Mouse (Mus musculus): ENCODE data around the gene Gm10271.

Gene Gm10271

GRCm38 (mm10) chr10:116978841-116979240, 6.4 kb upstream of the Gm10271 start:
- DNase-seq (ENCODE audit: inconsistent ontology term) = no peak

- DNase-seq (ENCODE audit: inconsistent ontology term) = no peak
These were observed 5.4 kb upstream of the Gm10271 start for GRCm38 (mm10) chr10:116977858-116978257.

GRCm38 (mm10) chr10:116977455-116977854, 5.0 kb upstream of the Gm10271 start:
- DNase-seq (ENCODE audit: inconsistent ontology term) = no peak

GRCm38 (mm10) chr10:116968741-116969140, 3.7 kb downstream of the Gm10271 start:
- no peak for DNase-seq (ENCODE audit: inconsistent ontology term)

DNA sequence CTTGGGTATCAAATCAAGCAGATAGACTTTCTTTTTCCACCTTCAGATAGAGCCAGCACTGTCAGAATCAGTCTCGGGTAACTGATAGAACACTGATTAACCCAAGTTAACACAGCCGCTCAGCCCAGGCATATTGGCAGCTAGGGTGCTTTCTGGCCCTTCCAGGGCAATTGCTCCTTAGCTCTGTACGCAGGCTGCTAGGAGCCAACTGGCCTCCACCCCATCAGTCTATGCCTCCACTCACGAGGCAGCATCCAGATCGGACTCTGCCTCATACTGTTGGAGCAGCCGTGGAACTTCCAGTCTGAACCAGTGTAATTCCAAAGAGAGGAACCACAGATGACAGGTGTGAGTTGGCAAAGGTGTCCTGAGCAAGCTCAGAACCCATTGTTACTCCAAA, 6.3 kb downstream of the Gm10271 start:
- DNase-seq (ENCODE audit: inconsistent ontology term) = no peak

DNA sequence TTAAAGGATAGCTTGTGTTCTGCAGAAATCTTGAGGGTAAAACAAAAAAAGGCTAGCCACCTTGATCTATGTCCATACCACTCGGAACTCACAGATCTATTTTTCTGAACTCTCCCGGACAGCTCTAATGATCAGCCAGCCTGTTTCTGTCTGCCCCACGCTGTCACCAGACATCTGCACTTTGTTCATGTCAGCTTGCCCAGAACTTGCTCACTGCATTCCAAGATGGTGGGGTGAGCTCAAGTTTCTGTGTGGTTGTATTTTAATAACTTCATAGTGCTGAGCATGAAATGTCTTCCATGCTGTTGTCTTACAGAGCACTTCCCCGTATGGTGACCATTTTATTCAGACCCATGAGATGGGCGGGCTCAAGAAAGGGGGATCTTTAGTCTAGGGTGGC, 7.1 kb downstream of the Gm10271 start:
- DNase-seq (ENCODE audit: inconsistent ontology term) = no peak

GRCm38 (mm10) chr10:116964571-116964970, 7.8 kb downstream of the Gm10271 start:
- no peak for DNase-seq (ENCODE audit: inconsistent ontology term)

DNA sequence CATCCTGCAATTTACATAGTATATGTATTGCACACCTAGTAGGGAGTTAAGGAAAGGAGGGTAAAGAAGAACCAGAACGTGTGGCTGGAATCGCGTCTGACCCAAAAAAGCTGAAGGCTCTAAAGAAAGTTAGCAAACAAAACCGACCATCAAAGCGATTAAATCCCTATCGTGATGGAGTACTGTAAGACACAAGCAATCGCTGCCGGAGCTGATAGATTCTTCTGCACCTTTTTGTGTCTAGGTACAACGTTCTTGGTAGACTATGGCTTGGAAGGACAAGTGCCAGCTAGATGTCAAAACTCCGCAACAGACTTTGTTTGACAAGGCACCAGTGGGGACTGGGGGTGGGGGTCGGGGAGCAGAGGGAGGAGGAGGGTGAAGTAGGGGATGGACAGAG, 8.3 kb downstream of the Gm10271 start:
- no peak for DNase-seq (ENCODE audit: inconsistent ontology term)

- DNase-seq (ENCODE audit: inconsistent ontology term) = no peak
These were observed 9.6 kb downstream of the Gm10271 start for GRCm38 (mm10) chr10:116962803-116963202.

DNA sequence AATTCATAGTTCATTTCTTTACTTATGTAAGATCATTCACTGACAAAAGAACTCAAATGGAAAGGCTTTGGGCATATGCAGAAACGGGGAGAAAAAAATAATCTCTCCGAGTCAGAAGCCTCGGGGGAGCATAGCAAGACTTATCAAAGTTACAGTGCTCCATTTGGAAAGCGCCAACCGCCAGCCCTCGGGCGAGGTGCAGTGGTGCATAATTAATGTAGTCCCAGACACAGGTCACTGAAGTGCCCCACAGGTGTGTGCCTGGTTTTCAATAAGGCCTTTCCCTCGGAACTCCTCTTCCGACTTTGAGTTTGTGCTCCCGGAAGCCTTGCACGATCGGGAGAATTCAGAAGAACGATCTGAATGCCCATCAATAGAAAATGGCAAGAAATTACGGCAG, 10.3 kb downstream of the Gm10271 start:
- DNase-seq (ENCODE audit: inconsistent ontology term) = no peak

DNA sequence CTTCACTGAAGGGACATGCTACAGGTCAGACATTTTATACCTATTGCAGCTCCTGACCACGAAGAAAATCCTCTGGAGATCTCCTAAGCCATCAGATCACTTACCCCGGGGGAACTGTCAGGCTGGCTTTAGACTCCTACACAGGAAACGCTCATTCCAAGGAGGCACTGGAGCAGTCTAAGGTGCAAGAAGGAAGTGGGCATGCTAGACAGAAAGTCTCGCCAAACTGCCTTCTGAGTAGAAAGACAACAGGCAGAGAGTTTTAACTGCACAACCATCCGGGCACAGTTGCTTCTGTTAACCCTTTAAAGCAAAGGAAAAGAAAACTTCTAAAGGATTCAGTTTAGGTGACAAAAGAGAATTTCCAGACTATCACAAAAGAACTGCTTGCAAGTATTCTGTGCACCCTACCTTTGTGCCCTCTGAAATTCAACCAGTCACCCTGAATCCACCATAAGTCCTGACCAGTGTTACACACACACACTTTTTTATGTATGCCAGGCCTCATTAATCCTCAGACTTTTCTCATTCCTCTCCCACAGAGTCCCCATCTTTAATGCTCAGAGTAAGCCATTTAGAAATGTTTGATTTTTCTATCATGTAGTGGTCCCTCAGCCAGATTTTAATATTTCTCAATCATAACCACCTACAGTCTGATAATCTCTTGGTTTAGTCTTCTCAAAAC, 14.4 kb downstream of the Gm10271 start:
- DNase-seq (ENCODE audit: inconsistent ontology term) = no peak

DNA sequence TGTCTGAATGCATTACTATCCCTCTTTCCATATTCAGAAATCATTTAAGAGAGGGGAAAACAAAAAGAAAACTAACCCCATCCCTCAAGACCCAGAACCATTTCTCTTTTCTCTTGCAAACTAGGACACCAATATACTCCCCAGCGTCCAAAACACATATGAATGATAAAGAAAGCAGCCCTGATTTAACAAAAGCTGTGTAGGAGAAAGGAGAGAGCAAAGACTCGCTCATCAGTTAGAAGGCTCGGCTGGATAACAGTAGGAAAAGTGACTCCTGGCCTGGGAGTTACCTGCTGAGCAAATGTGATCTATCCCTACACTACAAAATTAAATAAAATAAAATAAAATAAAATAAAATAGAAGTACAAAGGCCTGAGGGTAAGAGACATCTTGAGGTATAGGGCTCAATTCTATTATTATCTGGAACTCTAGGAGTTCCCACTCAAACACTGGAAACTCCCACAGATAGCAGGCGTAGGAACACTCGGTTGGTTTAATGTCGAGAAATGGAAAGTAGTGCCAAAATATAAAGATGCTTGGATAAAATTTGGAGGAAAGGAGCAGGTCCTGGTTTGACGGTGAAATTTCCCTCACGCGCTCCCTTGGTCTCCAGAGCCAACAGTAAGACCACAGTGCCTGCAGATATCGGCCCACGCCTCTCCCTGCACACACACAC, 15.8 kb downstream of the Gm10271 start:
- DNase-seq (ENCODE audit: inconsistent ontology term) = no peak

GRCm38 (mm10) chr10:116955191-116955590, 17.2 kb downstream of the Gm10271 start:
- peak; percentile 33 for DNase-seq (ENCODE audit: inconsistent ontology term)

GRCm38 (mm10) chr10:116950886-116951285, 21.5 kb downstream of the Gm10271 start:
- DNase-seq (ENCODE audit: inconsistent ontology term) = peak; percentile 66

GRCm38 (mm10) chr10:116950009-116950769, 22.2 kb downstream of the Gm10271 start, which contains the start of gene Rab3ip:
Rab3ip (minus strand) TSS chr10:116950769.
- DNase-seq (ENCODE audit: inconsistent ontology term) = peak; percentile 94

DNA sequence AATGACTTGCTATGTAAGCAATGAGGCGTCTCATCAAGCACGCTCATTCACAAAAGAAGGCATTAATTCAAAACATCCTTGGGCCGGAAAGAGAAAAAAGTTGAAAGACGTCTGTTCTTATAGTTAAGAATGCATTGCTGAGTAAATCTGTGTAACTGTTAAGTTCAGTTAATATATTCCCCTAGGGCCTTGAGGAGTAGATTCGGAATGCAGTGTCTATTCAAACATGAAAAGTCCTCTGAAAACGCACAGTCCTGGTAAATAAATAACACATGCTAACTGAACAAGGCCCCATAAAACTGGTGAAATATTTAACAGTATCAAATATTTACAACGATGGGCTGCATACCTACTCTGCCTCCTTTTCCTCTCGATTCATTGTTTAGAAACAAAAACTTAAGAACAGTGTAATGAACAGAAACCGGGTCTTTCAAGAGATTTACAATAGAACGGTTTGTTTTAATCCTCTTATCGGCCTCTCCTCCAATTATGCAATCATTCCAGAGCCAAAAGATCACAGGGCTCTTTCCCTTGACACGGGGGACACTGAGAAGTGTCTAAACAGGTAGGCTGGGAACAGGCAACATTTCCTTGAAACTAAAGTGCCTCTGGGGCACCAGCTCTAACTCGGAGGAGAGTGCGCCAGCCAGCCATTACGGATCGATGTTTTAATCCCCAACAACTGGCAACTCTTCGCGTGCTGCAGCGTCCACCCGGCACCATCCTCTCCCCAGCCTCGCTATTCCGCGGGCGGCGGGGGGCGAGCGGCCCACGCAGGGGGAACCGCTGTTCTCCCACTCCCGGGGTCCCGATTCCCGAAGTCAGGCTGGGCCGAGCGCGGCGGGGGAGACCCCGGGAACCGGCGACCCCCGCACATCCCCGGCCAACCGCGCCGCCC, 23.0 kb downstream of the Gm10271 start:
- peak; percentile 56 for DNase-seq (ENCODE audit: inconsistent ontology term)

GRCm38 (mm10) chr10:116948414-116948813, 24.0 kb downstream of the Gm10271 start:
- DNase-seq (ENCODE audit: inconsistent ontology term) = no peak

DNA sequence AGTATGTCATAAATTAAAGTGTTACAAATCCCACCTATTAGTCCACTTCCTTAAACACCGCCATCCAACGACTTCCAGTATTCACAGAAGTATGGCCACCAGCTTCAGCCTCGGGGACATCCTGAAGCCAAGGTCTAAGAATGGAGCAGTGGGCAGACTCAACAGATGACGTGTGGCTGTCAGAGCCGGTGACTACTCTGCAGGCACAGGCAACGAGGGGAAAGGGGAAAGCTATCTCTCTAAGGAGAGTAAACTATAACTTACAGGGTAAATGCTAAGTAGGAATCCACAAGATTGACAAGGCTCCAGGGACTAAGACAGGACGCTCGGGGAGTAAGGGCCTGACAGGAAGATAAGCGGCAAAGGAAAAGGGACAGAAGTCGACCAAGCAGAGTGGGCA, 27.5 kb downstream of the Gm10271 start:
- no peak for DNase-seq (ENCODE audit: inconsistent ontology term)

- DNase-seq (ENCODE audit: inconsistent ontology term) = no peak
These were observed 28.3 kb downstream of the Gm10271 start for GRCm38 (mm10) chr10:116944144-116944543.

- no peak for DNase-seq (ENCODE audit: inconsistent ontology term)
These were observed 29.4 kb downstream of the Gm10271 start for GRCm38 (mm10) chr10:116943025-116943424.

DNA sequence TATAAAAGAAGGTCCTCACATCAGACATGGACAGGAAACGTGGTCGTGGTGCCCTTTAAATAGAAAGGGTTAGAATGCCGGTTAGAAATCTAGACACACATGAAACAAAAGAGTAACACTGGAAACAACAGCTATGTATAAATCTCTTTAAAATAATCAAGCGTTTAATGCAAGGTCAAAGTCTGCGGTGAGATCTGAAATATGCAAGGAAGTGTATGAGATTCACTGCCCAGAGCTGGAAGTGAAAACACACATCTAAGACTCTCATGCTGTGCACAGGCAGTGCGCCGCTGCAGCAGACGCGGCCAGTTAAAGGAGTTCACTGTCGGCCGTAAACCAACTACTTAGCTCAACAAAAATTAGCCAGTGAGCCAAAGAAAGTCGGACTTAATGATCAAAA, 37.4 kb downstream of the Gm10271 start:
- no peak for DNase-seq (ENCODE audit: inconsistent ontology term)

- no peak for DNase-seq (ENCODE audit: inconsistent ontology term)
These were observed 38.6 kb downstream of the Gm10271 start for GRCm38 (mm10) chr10:116933794-116934193.
